Mouse (Mus musculus) cortical plate, adult 2 months (tissue): ENCODE results near the gene Olfr9.

Experiments used
- CTCF ChIP-seq: fragments of 200-500 bp; IDR thresholded peaks from 2 replicates; pipeline ENCODE4 v1.5.1; 2011; ENCODE audit warnings: mild to moderate bottlenecking, control low read depth, low read length; ENCODE audit not compliant: insufficient read depth; ENCODE audit errors: extremely low read depth
- POLR2A ChIP-seq: fragments of 200-500 bp; IDR thresholded peaks from 2 replicates; pipeline ENCODE4 v1.6.1; 2011; ENCODE audit warnings: mild to moderate bottlenecking, low read length, control low read depth; ENCODE audit not compliant: insufficient read depth; ENCODE audit errors: extremely low read depth

GRCm38 (mm10) chr10:128970740-128971250 is 18.4 kb upstream of the Olfr9 start:
- TF ChIP-seq CTCF (no peak), POLR2A (no peak)
